Mouse (Mus musculus): ENCODE data around the gene Zbtb18. TPM values are rescaled to one million over a fixed set of nuclear protein-coding genes. Genes with fewer than 3 reads are reported as not detected.

Gene Zbtb18
- total and polyA plus RNA-seq, 3 experiments: 8.4 to 16.9 (median 10.0) TPM

- H3K4me1 ChIP-seq (ENCODE audit: control insufficient read depth in 1 of 2, insufficient read depth in 2 of 2): peaks cover 4 to 47% of the 10 kb centered on the region in 2 experiments
- H3K36me3 ChIP-seq (replicated peaks in 1 of 2; ENCODE audit: control insufficient read depth in 1 of 2, insufficient read depth in 1 of 2, low read length in 1 of 2): no peaks in the 10 kb centered on the region
- no peak overlapping the region for H3K4me3 ChIP-seq (replicated peaks in 1 of 3; ENCODE audit: low read depth in 2 of 3, low read length in 2 of 3, poor library complexity in 1 of 3)
- no peak overlapping the region for H3K4me2 ChIP-seq (ENCODE audit: insufficient read depth, low read depth, poor library complexity, severe bottlenecking)
- dilution Hi-C loops (cut with MboI; ENCODE audit: extremely low pct_ligation_motif_present, extremely low pct_unique_long_range_greater_than_20kb, low sequenced_read_pairs) (no loop called here), in situ Hi-C loops (cut with MboI; ENCODE audit: low pct_ligation_motif_present, low pct_unique_long_range_greater_than_20kb, low sequenced_read_pairs) (no loop called here)
- no peak overlapping the region for H3K27ac ChIP-seq (ENCODE audit: insufficient read depth, low read depth)
- no peaks in the 10 kb centered on the region for H3K79me2 ChIP-seq (replicated peaks; ENCODE audit: control insufficient read depth, extremely low read depth, insufficient read depth, poor library complexity, severe bottlenecking)
- H3K27me3 ChIP-seq (replicated peaks): no peaks in the 10 kb centered on the region
- DNase-seq (ENCODE audit: extremely low read depth): no peak
- H3K9ac ChIP-seq (ENCODE audit: insufficient read depth, low read depth): no peak overlapping the region
- TF ChIP-seq JUN (IDR thresholded peaks at IDR 0.05; ENCODE audit: insufficient read depth, low read depth, low read length) (no peak), SMC3 (IDR thresholded peaks at IDR 0.05; ENCODE audit: low read depth, low read length) (no peak), CHD2 (IDR thresholded peaks at IDR 0.05; ENCODE audit: low read length) (no peak), MAX (IDR thresholded peaks at IDR 0.05; ENCODE audit: low read length) (no peak), ETS1 (conservative IDR thresholded peaks at IDR 0.05; ENCODE audit: low read depth, low read length) (no peak), KAT2A (IDR thresholded peaks at IDR 0.05; ENCODE audit: insufficient replicate concordance, low read length) (no peak), E2F4 (IDR thresholded peaks at IDR 0.05; ENCODE audit: insufficient replicate concordance, low read depth, low read length) (no peak), POLR2AphosphoS2 (IDR thresholded peaks at IDR 0.05; ENCODE audit: low read depth, low read length) (no peak), PAX5 (IDR thresholded peaks at IDR 0.05; ENCODE audit: low read length) (no peak), ZC3H11A (IDR thresholded peaks at IDR 0.05; ENCODE audit: low read depth, low read length) (no peak), UBTF (IDR thresholded peaks at IDR 0.05; ENCODE audit: low read depth, low read length) (no peak), ELF1 (IDR thresholded peaks at IDR 0.05; ENCODE audit: low read depth, low read length) (no peak), MAFK (IDR thresholded peaks at IDR 0.05; ENCODE audit: insufficient replicate concordance, low read length) (no peak)
- H3K9me3 ChIP-seq (replicated peaks; ENCODE audit: low read length): peaks cover 4% of the 10 kb centered on the region
Observed at GRCm38 (mm10) chr1:177458456-177459389, 16.6 kb downstream of the Zbtb18 start.

GRCm38 (mm10) chr1:177459536-177459935, 17.4 kb downstream of the Zbtb18 start:
- Histone ChIP-seq H3K36me3 (replicated peaks in 1 of 2; ENCODE audit: control insufficient read depth in 1 of 2, insufficient read depth in 1 of 2, low read length in 1 of 2) (no peaks in the 10 kb centered on the region), H3K27ac (ENCODE audit: insufficient read depth, low read depth) (no peak overlapping the region), H3K27me3 (replicated peaks) (no peaks in the 10 kb centered on the region), H3K4me1 (ENCODE audit: control insufficient read depth in 1 of 2, insufficient read depth in 2 of 2) (peaks cover 4 to 39% of the 10 kb centered on the region in 2 experiments), H3K4me3 (replicated peaks in 1 of 3; ENCODE audit: low read depth in 2 of 3, low read length in 2 of 3, poor library complexity in 1 of 3) (no peak overlapping the region), H3K4me2 (ENCODE audit: insufficient read depth, low read depth, poor library complexity, severe bottlenecking) (no peak overlapping the region), H3K79me2 (replicated peaks; ENCODE audit: control insufficient read depth, extremely low read depth, insufficient read depth, poor library complexity, severe bottlenecking) (no peaks in the 10 kb centered on the region), H3K9ac (ENCODE audit: insufficient read depth, low read depth) (no peak overlapping the region), H3K9me3 (replicated peaks; ENCODE audit: low read length) (peaks cover 11% of the 10 kb centered on the region)
- in situ Hi-C loops (cut with MboI; ENCODE audit: low pct_ligation_motif_present, low pct_unique_long_range_greater_than_20kb, low sequenced_read_pairs): no loop called here
- no peak for DNase-seq (ENCODE audit: extremely low read depth)
- dilution Hi-C loops (cut with MboI; ENCODE audit: extremely low pct_ligation_motif_present, extremely low pct_unique_long_range_greater_than_20kb, low sequenced_read_pairs): no loop called here
- no peak for TF ChIP-seq E2F4 (IDR thresholded peaks at IDR 0.05; ENCODE audit: insufficient replicate concordance, low read depth, low read length)
- TF ChIP-seq RCOR1 (conservative IDR thresholded peaks at IDR 0.05; ENCODE audit: low read depth, low read length): no peak
- TF ChIP-seq MAZ (IDR thresholded peaks at IDR 0.05; ENCODE audit: low read depth, low read length): no peak
- no peak for TF ChIP-seq USF1 (IDR thresholded peaks at IDR 0.05; ENCODE audit: low read depth, low read length)
- no peak for TF ChIP-seq TCF12 (IDR thresholded peaks at IDR 0.05; ENCODE audit: low read depth, low read length)
- TF ChIP-seq KAT2A (IDR thresholded peaks at IDR 0.05; ENCODE audit: insufficient replicate concordance, low read length): no peak
- no peak for TF ChIP-seq NRF1 (IDR thresholded peaks at IDR 0.05; ENCODE audit: low read depth, low read length)
- TF ChIP-seq CTCF (conservative IDR thresholded peaks at IDR 0.05 in 1 of 2, IDR thresholded peaks at IDR 0.05 in 1 of 2; ENCODE audit: low read depth in 2 of 2, low read length in 2 of 2): no peak
- TF ChIP-seq JUN (IDR thresholded peaks at IDR 0.05; ENCODE audit: insufficient read depth, low read depth, low read length): no peak
- TF ChIP-seq SMC3 (IDR thresholded peaks at IDR 0.05; ENCODE audit: low read depth, low read length): no peak
- no peak for TF ChIP-seq USF2 (conservative IDR thresholded peaks at IDR 0.05; ENCODE audit: low read depth, low read length)
- TF ChIP-seq ZC3H11A (IDR thresholded peaks at IDR 0.05; ENCODE audit: low read depth, low read length): no peak
